Mouse (Mus musculus) left cerebral cortex, postnatal 4 days (tissue): ENCODE data around the gene Evi5. TPM values are rescaled to one million over a fixed set of nuclear protein-coding genes. Genes with fewer than 3 reads are reported as not detected.
"Not testable (repeated sequence)": the region's sequence is repeated elsewhere in the genome, so short reads cannot be mapped to it uniquely, and the experiment has no call there.

Experiments
- DNase-seq: peaks from one replicate; pipeline ENCODE4 v3.0.0-alpha.2; 2022
- intact Hi-C: fragments of 180-260 bp; cut with DNase I; formaldehyde crosslinking; loops from one replicate; pipeline ENCODE4 v1.15.1; 2025
- total RNA-seq, 2 experiments: library from RNA; stranded (reverse); gene quantifications; 2 replicates each; pipeline ENCODE4 v1.2.3; 2021

Evi5 gene
- 10 to 100 TPM; 69.0 to 75.8 TPM for total RNA-seq

DNA sequence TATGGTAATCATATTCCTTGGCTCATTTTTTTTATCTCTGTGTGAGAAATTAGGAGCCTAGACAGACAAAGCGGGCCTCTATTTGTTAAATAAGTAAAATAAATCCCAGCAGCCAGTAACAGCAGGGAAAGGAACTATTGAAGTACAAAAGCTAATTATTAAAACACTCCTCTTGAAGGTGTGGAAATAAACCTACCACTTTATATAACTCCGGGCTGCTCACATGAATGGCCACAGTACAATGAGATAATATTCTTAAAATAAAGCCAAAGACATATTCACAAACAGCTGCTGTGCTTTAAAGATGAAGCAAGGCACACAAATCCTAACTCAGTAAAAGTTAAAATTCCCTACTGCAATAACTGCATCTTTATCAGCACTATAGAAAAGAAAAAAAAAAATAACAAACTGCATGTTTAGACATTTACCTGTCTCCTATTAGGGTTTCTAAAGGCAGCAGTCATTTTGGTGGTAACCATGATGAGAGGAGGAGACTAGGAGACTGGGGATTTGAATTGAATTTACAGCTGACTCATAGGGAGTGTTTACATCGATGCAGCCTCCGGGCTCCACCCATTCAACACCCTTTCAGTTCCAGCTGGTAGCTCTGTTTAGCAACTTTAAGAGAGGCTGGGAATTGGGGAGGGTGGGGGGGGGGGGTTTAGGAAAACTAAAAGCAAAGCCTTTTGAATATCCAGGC lies at the start of gene Evi5:
Gene Evi5, minus strand, starts transcription at position 547 of the 700 bp plus-strand sequence.
- intact Hi-C loops = no loop called here
- DNase-seq = no peak

DNA sequence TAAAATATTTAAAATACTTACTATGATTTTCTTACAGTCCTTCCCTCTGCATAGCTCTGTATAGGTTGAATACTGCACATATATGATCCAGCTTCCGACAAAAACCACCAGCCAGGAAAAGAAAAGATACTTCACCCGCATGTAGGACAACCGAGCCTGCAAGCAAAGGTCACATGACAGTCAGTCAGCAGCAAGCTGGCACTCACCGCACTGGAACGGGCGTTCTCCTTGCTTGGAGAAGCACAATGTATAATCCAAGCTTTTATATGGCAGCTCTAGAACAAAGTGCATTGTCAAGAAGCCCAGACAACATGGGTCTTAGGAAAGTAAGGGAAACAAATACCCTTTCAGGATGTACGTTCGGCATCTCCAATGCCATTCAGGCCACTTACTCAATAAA lies 49.7 kb upstream of the Evi5 start:
- intact Hi-C loops = loop anchor here (5.0 kb wide), 1 partner anchor 63 kb away; the partner anchor contains the start of gene Fam69a
- DNase-seq = no peak

- intact Hi-C loops = loop anchor here (5.0 kb wide), 1 partner anchor 64 kb away; the partner anchor contains the start of gene Fam69a
- no peak for DNase-seq
Measured at GRCm38 (mm10) chr5:107922836-107923235, 47.9 kb upstream of the Evi5 start.

DNA sequence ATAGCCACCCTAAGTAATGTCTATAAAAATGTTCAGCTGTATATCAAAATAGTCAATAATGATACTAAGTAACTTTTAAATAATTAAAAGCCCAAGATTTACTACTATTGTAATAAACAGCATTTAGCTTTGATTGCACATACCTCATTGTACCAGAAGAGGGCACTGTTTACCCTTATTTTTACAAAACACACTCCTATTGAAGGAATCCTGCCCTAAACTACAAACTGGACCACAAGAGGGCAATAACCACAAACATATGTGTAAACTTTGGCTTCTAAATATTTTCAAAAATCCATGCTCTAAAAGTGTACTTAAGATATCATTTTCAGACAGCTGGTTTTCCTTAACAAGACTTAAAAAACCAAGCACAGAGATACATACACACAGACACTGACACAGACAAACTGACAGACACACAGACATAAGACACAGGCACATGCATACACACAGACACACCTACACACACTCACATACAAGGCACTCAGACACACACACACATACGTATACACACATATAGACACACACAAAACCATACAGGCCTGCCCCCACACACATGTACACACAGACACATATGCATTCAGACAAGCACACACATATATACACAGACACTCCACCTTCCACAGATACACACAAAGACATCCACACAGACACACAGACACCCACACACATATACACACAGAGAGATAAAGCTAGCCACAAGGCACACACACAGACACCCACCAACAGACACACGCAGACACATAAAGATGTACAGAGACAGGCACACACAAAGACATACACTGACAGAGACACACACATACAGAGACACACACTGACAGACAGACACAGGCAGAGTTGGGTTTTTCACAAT lies 46.7 kb upstream of the Evi5 start:
- peak; percentile 11 for DNase-seq
- intact Hi-C loops = loop anchor here (5.0 kb wide), 1 partner anchor 66 kb away; the partner anchor contains the start of gene Fam69a

- intact Hi-C loops = loop anchor here (10.0 kb wide), 1 partner anchor 180 kb away; no protein-coding TSS in a partner anchor
- no peak for DNase-seq
Measured at GRCm38 (mm10) chr5:107915280-107915679, 40.4 kb upstream of the Evi5 start.

- intact Hi-C loops = loop anchor here (10.0 kb wide), 1 partner anchor 184 kb away; no protein-coding TSS in a partner anchor
- DNase-seq = no peak
Measured at GRCm38 (mm10) chr5:107911012-107911411, 36.1 kb upstream of the Evi5 start.

DNA sequence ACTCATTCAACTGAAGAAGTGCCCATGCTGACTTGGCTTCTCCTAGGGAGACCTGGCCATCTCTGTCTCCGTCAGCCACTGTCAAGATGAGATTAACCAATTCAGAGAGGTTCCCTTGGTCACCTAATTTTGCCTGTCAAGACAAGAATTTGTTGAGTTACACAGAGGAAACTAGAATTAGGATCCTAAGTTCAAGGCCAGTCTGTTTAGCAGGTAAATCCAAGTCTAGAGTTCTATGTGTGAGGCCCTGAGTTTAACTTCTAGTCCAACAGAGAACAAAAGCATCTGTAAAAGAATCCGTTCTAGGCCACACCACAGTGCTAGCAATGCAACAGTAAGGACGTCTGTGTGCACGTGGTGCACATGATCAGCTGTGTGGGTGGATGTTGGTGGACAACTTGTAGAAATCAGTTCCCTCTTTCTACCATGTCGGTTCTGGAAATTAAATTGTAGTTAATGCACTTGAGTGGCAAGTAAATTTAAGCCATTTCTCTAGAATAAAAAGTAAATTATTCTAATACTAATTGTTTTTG lies 35.2 kb upstream of the Evi5 start:
- DNase-seq = no peak
- intact Hi-C loops = loop anchor here (10.0 kb wide), 1 partner anchor 185 kb away; no protein-coding TSS in a partner anchor

- no peak for DNase-seq
- intact Hi-C loops = loop anchor here (10.0 kb wide), 2 partner anchors 185 to 295 kb away; no protein-coding TSS in a partner anchor
Measured at GRCm38 (mm10) chr5:107909668-107910067, 34.8 kb upstream of the Evi5 start.

- intact Hi-C loops = loop anchor here (10.0 kb wide), 1 partner anchor 294 kb away; no protein-coding TSS in a partner anchor
- no peak for DNase-seq
Measured at GRCm38 (mm10) chr5:107908514-107909110, 33.7 kb upstream of the Evi5 start.

DNA sequence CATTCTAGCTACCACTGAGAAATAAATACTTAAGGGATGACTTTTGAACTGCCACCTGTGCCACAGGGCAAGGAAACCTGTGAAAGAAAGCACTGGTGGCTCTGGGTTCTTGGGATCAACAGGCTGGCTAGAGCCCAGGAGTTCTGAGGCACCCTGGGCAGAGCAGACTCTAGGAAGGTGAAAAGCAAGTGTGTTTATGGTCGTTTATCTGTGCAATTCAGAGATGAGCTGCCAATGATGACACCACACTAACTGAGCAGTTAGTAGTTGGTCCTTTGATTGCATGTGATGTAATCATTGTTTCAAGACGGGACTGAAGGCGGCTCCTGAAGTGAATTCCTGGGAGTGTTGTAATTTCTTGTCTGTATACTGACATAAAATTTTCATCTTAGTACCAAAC lies 29.4 kb upstream of the Evi5 start:
- intact Hi-C loops = loop anchor here (10.0 kb wide), 1 partner anchor 290 kb away; no protein-coding TSS in a partner anchor
- DNase-seq = no peak

GRCm38 (mm10) chr5:107901014-107901615 lies 26.2 kb upstream of the Evi5 start:
- intact Hi-C loops = loop anchor here (10.0 kb wide), 1 partner anchor 286 kb away; no protein-coding TSS in a partner anchor
- DNase-seq = peak; percentile 8

- DNase-seq = peak; percentile 97
- intact Hi-C loops = loop anchor here (10.0 kb wide), 1 partner anchor 286 kb away; no protein-coding TSS in a partner anchor
Measured at GRCm38 (mm10) chr5:107900206-107901013, 25.5 kb upstream of the Evi5 start, which contains the start of gene Rpl5. Rpl5 (plus strand) TSS chr5:107900502.

DNA sequence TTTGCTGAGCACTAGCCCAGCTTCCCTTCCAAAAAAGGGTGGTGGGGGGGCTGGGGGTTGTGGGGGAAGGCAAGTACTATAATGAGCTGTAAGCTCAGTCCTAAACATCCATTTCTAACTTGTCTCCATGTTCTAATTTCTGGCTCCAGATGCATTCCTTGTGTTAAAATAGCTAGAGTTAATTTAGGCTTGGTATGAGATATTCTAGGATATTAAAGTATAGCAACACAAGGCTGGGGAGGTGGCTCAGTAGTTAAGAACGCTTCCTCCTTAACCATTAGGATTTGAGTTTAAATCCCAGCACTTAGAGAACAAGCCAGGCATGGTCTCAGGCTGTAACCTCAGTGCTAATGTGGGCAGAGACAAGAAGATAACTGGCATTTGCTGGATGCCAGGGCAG lies 21.4 kb upstream of the Evi5 start:
- DNase-seq = no peak
- intact Hi-C loops = no loop called here

GRCm38 (mm10) chr5:107894676-107895075 lies 19.8 kb upstream of the Evi5 start:
- no peak for DNase-seq
- intact Hi-C loops = no loop called here

DNA sequence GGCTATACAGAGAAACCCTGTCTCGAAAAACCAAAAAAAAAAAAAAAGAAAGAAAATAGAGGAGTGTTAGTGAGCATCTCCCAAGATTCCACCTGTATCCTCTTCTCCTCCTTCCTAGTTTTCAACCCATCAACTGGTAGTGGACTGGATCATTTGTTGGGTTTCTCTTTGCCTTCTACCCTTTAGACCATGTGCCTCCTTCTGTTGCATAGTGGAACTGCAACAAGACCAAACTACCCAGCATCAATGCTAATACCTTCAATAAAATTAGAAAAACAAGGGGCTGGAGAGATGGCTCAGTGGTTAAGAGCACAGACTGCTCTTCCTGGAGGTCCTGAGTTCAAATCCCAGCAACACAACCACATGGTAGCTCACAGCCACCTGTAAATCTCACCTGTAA lies 16.6 kb upstream of the Evi5 start:
- DNase-seq, intact Hi-C loops: not testable (repeated sequence)

DNA sequence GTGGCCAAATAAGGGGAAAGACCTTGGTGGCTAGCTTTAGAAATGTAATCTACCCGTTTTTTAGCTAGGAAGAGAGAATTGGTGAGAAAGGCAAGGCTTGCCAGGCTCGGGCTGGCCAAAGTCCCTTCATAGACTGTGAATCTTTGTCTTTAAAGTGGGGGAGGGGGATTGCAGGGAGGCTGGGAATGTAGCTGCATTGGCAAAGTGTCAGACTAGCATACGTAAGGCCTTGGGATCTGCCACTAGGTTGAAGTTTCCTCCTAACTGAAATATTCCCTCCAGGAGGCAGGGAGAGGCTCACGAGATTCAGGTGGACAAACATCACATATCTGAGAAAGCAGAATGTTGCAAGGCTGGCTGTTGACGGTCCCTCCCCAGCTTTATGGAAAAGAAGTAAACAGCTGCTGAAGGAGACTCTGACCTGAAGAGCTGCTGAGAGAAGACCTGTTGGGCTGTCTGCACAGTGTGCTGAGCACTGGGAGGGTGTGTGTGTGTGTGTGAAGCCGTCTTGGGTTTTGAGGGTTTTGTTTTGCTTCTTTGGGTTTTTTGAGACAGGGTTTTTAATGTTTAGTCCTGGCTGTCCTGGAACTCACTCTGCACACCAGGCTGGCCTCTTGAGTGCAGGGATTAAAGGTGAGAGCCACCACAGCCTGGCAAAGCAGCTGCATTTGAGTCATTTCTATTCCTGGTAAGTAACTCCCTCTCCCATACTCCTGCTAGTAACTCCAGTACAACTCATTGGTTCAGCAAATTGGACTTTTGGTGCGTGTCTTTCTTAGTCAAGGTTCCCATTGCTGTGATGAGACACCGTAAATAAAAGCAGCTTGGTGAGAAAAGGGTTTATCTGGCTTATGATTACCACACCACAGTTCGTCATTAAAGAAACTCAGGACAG lies 15.3 kb upstream of the Evi5 start:
- intact Hi-C loops = no loop called here
- DNase-seq = peak; percentile 17

GRCm38 (mm10) chr5:107880710-107881109 lies 5.8 kb upstream of the Evi5 start:
- DNase-seq = no peak
- intact Hi-C loops = no loop called here

GRCm38 (mm10) chr5:107877053-107877452 lies 2.1 kb upstream of the Evi5 start:
- intact Hi-C loops = no loop called here
- DNase-seq = no peak
